Mouse (Mus musculus) A20 (cell line): ENCODE results near the gene Creb3l2.

ENCODE experiments used
- DNase-seq: peaks from one replicate; pipeline ENCODE4 v3.0.0-alpha.2; 2011; ENCODE audit warnings: low read depth, low spot score

Creb3l2 gene

DNA sequence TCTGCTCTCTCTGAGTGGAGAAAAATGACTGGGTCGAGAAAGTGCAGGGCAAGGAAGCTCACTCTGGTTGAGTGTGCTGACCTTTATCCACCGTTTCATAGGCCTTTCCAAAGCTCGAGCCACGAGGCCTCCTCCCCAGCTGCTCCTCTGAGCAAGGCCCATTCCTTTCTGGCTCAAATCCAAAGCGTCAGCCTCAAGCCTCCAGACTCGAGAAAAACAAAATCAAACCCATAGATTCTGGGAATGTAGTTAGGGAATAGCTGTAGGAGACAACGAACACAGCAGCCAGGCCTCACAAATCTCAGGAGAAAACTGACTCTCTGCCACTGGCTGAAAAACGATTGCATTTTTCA, 115.4 kb downstream of the Creb3l2 start:
- DNase-seq, result no peak

DNA sequence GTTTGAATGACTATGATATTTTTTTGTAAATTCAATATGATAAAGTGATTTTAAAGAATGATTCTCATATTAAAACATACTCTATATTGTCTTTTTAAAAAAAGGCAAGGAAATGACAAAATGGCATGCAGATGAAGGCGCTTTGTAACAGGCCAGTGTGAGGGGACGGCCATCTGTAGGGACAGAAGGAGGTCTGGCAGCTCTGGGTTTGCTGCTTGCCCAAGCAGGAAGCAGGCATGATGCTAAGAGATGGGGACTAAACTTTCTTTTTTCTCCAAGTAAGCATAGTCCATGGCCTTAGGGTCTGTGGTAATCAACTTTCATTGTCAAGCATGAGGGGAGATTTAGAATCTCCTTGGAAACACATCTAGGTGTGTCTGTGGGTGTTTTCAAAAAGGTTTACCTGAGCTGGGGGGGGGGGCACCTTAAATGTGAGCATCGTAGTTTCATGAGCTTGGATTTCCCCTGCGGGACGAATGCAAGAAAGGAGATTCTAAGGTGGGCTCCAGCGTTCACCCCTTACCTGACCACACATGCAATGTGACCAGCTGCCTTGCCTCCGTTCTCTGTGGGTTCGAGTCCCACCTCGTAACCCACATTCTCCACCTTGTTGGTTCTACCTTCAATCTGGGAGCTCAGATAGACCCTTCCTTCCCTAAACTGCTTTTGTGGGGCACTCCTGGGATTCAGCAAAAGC, 115.9 kb downstream of the Creb3l2 start:
- no peak for DNase-seq

DNA sequence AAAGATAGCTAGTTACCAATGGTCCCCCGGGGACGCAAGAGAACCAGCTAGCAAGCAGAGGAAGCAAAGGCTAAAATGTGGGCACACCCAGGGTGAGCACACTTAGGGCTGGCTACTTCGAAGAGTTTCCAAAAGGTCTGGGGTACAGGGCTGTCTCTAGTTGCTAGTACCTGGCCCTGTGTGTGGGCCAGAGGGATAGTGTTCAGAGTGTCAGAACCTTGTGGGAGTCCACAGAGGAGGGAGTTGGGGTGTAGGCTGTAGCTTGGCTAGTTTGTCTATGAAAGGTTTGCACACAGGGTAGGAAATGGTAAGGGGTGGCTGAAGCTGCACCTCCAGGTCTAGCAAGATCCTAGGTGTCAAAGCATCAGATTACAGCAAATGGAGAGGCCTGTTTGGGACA, 116.9 kb downstream of the Creb3l2 start:
- DNase-seq, result no peak

DNA sequence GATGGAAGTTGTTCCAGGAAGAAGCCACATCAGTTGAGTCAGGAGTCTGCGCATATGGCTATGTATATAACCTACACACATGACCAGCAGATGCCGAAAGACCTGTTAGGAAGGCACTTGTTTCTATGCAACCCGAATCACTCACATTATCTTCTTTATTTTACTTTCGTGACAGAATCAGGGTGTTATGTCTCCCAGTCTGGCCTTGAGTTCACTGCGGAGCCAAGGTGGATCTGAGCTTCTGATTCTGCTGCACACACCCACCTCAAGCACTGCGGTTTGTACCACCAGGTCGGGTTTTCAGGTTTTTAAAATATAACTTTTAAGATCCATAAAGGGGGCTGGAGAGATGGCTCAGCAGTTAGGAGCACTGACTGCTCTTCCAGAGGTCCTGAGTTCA, 119.3 kb downstream of the Creb3l2 start:
- DNase-seq, result no peak

DNA sequence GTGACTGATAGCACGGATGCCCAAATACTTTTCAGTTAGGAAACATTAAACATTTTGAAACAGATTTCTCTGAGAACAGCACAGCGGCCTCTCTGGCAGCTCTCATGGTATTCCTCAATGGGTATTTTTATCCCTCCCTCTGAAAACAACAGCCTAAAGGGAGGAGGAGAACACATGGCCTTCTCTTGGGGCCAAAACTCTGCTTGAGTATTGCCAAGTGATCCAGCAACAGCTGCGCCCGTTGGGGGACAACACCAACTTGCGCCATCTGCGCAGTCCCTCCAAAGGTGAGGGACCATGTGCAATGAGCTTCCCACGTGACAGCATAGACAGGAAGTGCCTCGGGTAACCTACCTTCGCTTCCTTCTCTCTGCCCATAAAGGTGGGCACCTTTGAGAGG, 119.9 kb downstream of the Creb3l2 start:
- DNase-seq, result no peak

DNA sequence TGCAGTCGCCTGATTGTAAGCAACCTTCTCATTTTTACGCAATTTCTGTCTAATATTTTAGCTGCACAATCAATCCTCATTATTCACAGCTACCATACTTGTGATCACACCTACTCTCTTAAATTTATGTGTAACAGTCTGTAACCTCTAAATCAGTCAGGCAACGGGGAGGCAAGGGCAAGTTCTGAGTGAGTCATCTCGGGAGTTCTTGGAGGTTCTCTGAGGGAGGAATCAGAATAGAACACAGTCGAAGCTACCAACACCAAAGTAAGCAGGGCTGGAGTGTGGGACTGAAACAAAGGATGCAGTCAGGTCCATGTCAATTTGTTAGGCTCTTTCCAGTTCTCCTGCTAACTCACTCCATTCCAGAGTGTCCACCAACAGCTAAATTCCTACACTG, 124.0 kb downstream of the Creb3l2 start:
- DNase-seq, result no peak

DNA sequence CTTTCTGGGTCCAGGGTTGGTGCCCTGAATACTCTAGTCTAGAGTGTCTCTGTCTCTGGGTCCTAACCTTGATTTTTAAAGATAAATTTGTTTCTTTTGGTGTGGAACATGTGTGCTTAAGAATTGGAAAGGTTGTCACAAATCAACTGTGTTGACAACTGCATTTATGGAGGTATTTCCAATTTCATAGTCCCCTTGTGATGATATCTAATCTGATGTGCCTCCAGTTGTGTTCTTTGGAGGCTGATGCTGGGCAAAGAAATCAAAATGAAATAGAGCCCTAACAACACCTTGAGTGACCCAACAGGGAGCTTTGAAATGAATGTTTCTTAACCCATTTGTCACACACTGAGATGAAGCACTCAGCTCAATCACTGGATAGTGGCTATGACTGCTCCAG, 126.5 kb downstream of the Creb3l2 start:
- DNase-seq, result no peak

DNA sequence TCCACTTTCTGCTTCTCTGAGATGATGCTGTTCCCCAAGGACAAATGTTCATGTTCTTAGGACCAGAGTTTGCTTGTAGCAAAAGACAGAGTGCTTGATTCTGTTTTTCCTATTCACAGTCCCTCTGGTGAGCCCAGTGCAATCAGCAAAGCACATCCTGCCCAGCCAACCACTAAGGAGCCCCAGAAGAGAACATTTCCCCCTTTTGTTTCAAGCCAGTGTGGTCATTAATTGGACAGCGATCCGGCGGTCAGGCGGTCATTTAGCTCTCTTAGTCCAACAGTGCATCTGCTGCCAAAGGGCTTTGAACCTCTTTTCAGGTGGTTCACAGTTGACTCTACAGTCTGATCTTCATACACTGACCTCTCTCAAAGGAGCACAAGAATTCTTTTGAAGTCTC, 131.3 kb downstream of the Creb3l2 start:
- DNase-seq, result no peak

DNA sequence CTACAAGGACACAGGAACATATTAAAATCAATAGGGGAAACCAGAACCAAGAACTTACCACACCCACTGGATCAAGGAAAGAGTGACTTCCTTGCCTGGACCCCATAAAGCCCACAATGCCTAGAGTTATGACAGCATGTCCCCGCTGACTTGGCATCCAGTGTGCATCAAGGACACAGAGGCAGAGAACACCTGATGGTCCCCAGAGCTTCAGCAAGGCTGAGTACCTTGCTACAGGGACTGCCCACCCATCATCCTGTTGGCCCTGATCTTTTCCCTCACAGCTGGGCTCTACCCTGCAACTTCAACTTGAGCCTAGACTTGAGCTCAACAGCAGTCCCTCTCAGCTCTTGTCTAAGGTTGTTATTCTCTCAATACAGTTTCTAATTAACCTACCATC, 135.3 kb downstream of the Creb3l2 start:
- DNase-seq, result no peak

DNA sequence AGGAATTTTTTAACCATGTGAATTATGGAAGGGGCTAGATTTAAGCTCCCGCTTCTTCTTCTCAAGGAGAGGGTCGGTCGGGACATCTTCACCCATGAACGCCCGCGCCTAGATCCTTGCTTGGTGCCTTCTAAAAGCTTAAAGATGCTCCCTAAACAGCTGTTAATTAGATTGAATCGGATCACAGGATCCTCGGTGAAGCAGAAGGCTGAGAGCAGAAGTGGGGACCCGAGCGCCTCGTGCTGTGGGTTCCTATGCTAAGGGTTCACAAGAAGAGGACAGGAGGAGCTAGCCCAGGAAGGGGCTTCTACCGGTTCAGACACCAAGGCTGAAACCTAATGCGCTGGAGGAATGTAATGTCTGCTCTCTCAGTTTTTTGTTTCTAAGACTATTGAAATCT, 141.5 kb downstream of the Creb3l2 start:
- DNase-seq, result no peak

DNA sequence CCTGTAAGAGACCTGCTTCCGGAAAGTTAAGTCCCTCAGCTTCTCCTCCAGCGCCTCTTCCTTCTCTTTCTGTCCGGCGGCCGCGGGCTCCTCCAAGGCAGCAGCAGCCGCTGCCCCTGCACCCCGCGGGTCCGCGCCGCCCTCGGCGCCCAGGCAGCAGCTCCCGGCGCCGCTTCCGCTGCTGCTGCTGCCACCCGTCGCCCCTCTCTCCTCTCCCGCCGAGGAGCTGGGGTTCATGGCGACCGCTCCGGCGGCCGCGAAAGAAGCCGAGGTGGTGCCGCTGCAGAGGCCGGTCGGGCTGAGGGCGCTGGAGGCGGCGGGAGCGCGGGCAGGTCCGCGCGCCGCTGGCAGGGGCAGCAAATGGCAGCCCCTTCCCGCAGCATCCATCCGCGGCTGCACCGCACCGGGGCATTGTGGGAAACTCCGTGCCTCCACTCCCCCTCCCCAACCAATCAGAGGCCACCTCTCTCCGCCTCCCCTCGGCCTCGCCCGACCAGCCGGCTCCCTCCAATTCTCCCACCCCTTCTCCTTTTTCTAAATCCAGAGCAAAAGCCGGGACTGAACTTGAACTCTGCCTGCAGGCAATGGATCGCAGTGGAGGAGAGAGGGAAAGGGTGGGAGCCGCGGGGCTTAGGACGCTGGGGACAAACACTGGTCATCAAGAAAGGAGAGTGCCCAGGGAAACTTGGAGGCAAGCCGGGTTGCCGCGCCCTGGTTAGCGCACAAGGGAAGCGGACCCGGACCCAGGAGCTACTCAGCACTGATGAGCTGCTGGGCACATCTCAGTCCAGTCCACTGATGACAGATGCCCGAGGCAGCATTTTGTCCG, 142.2 kb downstream of the Creb3l2 start, which contains the start of gene Dgki:
Gene Dgki, minus strand, starts transcription at position 623 of the 829 bp plus-strand sequence.
- no peak for DNase-seq

DNA sequence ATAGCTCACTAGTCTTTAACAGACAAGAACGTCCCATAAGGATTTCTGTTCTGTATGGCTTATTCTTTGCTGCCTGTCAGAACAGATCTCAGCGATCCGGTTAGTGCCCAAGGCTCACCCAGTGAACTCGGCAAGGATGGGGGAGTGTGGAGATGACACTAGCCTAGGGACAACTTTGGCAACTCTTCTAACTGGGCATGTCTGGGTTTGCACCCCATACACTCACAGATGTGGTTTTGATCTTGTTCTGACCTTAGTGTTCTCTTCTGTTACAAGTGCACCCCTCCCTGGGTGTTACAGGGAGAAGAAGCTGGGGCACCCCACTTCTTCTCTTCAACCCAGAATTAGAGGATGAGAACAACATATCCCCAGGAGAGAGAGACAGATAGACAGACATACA, 143.0 kb downstream of the Creb3l2 start:
- no peak for DNase-seq

DNA sequence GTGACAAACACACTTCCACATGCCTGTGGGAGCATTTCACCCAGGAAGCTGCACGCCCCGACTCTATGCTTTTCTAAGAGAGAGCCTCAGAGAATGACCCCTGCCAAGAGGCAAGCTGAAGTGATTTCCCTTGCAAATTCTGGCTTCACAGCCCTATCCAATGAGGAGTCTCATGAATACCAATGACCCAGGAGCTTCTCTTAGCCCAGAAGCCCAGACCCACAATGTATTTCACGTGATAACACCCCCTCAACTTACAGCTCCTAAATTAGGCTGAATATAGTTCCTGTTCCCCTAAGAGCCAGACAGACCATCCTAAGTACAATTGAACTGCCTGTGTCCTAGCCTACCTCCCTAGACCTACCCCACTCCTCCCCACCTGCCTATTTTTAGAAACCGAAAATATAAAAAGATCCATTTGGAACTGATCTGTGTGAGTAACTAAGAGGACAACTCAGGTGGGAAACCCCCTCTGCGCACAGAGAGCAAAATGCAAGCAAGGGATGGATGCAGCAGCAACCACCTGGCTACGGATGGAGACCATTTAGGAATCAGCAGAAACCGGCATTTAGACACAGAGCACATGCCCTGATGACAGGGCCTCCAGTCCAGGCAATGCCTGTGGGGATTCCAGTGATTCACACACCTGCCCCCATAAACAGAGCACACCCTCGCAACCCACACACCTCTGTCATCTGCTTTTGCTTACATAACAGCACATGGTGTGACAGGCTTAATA, 144.0 kb downstream of the Creb3l2 start:
- DNase-seq, result no peak

DNA sequence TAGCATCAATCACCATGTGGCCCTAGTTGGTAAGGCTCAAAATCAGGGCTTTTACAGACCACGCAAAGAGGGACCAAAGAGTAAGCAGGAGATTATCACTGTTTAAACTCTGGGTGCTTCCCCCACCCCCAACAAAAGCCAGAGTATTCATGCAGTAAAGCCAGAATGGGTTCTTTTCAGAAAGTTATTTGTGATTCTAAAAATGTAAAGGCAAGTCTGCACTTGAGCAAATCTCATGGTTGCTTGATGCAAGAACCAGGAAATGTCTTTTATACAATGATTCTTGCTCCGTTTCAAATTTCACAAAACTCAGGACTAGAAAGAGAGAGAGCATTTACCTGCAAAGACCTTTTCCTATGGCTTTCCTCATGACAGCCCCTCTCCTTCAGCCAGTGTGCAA, 149.9 kb downstream of the Creb3l2 start:
- no peak for DNase-seq

DNA sequence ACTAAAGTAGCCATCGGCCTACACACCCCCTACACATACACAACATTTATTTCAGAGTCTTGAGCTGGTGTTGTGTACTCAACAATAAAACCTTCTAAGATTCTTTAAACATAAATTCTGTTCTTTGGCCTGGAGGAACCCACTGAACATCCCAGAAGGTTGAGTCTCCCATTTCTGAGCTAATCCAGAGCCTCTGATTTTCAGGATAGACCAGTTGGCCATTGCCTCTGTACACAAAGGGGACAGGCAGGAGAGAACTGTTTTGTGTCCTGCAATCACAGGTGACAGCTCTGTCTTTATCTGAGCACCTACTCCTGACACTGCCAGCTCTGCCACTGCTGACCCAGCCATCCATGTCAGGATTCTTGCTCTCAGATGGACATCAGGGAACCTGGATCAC, 150.8 kb downstream of the Creb3l2 start:
- no peak for DNase-seq

DNA sequence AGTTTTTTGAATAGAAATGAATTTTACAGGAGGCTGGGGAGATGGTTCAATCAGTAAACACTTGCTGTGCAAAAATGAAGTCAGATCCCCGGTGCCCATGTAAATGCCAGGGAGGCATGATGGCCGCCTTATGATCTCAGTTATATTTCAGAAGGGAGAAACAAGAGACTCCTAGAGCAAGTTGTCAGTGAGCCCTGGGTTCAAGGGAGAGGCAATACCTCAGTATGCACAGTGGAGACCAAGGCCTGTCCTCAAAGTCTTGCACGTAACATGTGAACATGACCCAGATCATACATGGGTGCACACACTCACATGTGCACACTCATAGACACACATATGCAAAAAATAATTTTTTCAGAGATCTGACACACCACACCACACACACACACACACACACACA, 151.3 kb downstream of the Creb3l2 start:
- DNase-seq, result no peak

DNA sequence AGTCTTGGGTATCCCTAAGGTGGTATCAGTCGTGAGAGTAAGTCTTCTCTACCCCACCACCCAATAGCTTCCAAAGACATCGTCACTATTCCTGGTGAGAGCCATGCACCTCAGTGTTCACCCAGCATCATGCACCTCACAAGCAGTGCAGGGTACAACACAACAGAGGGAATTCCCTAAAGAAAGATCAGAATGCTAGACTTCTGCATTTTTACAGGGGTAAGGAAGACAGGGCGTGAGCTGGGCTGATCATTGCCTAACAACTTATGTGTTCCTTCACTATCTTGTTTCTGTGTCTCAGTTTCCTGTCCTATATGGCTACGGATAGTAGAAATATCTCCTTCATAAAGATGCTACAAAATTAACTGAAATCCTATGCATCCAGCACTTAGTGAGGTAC, 155.8 kb downstream of the Creb3l2 start:
- no peak for DNase-seq

DNA sequence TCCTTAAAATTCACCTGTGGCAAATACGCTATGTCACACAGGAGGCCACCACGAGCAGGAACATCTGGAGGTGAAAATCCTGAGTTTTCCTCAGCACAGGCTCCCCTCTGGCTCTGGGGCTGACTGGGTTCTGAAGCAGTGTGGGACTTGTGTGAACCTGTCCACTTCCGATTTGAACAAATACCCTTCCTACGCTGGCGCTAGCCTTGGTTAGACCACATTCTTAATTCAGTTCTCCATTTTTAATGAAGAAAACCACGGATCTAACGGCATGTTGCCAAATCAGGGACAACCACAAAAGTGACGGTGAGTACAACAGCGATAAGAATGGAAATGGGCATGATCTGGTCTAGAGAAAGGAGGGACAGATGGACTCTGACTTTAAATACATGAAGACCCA, 157.1 kb downstream of the Creb3l2 start:
- no peak for DNase-seq

DNA sequence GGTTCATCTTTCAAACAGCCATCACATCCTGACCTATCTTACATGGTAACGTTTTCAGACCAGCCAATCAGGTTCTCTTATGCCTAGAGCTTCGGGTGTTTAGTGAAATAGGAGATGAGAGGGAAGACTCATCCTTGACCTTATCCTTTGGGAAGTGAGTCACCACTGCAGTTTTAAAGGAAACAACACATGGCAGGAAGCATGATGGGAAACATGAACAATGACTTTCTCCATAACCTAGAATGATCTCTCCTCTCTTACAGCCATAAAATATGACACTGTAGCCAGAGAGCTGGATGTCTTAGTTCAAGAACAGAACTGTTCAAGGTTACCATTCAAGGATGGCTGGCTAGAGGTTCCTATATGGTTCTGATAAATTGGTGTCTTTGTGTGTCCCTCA, 158.6 kb downstream of the Creb3l2 start:
- DNase-seq, result no peak

DNA sequence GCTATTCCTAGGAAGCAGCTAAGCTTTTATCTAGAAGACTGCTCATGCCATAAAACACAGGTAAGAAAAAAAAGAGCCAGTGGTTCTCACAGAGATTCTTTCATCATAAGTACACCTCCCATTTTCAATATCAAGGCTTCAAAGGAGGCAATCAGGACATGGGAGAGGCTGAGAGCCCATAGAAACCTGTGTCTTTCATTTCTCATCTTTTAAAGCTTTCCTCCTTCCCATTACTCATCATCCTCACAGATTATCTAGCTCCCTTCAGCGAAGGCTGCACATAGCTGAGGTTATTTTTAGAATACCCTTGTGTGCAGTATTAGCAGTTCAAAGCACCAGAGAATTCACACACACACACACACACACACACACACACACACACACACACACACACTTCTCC, 159.3 kb downstream of the Creb3l2 start:
- DNase-seq, result no peak
